Mouse (Mus musculus) liver, adult 2 months (tissue): Measurements from ENCODE around the gene Prex1. TPM values are rescaled to one million over a fixed set of nuclear protein-coding genes. Genes with fewer than 3 reads are reported as not detected.

Experiments
- DNase-seq: peaks from one replicate; pipeline ENCODE4 v3.0.0-alpha.2; 2011; ENCODE audit warnings: low read depth, low spot score; ENCODE audit errors: extremely low read depth
- H3K27ac ChIP-seq: fragments of 200-500 bp; replicated peaks from 2 replicates; pipeline ENCODE4 v1.5.1; 2012; ENCODE audit warnings: low read depth, mild to moderate bottlenecking, control low read depth, inconsistent platforms, low read length; ENCODE audit not compliant: insufficient read depth
- H3K27me3 ChIP-seq: fragments of 200-500 bp; 2 replicates; pipeline ENCODE4 v1.6.1; 2012; ENCODE audit warnings: mild to moderate bottlenecking, moderate library complexity, low read length, inconsistent platforms; ENCODE audit not compliant: control insufficient read depth, insufficient read depth
- H3K36me3 ChIP-seq: fragments of 200-500 bp; 2 replicates; pipeline ENCODE4 v1.6.1; 2012; ENCODE audit warnings: low read length, inconsistent platforms; ENCODE audit not compliant: control insufficient read depth, insufficient read depth
- H3K4me1 ChIP-seq: fragments of 200-500 bp; 2 replicates; pipeline ENCODE4 v1.6.1; 2011; ENCODE audit warnings: low read length; ENCODE audit not compliant: control insufficient read depth, insufficient read depth
- H3K4me3 ChIP-seq: fragments of 200-500 bp; 2 replicates; pipeline ENCODE4 v1.5.1; 2011; ENCODE audit warnings: low read depth, mild to moderate bottlenecking, control low read depth, low read length, moderate library complexity; ENCODE audit not compliant: insufficient read depth
- H3K79me2 ChIP-seq: fragments of 200-500 bp; 2 replicates; pipeline ENCODE4 v1.6.1; 2012; ENCODE audit warnings: inconsistent platforms, mild to moderate bottlenecking, low read length, moderate library complexity; ENCODE audit not compliant: control insufficient read depth, insufficient read depth
- H3K9ac ChIP-seq: fragments of 200-500 bp; 2 replicates; pipeline ENCODE4 v1.6.1; 2012; ENCODE audit warnings: low read depth, mild to moderate bottlenecking, control low read depth, inconsistent platforms, low read length
- CTCF ChIP-seq: fragments of 200-500 bp; IDR thresholded peaks from 2 replicates; pipeline ENCODE4 v1.5.1; 2011; ENCODE audit warnings: low read depth, low read length, control low read depth
- POLR2A ChIP-seq: fragments of 200-500 bp; IDR thresholded peaks from 2 replicates; pipeline ENCODE4 v1.6.1; 2011; ENCODE audit warnings: low read length, control low read depth; ENCODE audit not compliant: insufficient read depth; ENCODE audit errors: extremely low read depth
- WGBS: fragments of 180-500 bp; shearing (Covaris S2); methylation state at CpG from one replicate; pipeline ENCODE4 v1.1.7; 2018; 5-methylcytosine and 5-hydroxymethylcytosine counted together
- polyA plus RNA-seq: library from polyadenylated mRNA; depleted of rRNA; stranded (reverse); fragments of >200 nt; gene quantifications from 2 replicates; pipeline ENCODE4 v1.2.3, GENCODE M21; 2012
- total RNA-seq: library from RNA; depleted of rRNA; stranded (reverse); fragments of >200 nt; gene quantifications from 2 replicates; pipeline ENCODE4 v1.2.3, GENCODE M21; 2014

The Prex1 gene
- total and polyA plus RNA-seq, 2 experiments = 2.0 to 5.6 TPM

DNA sequence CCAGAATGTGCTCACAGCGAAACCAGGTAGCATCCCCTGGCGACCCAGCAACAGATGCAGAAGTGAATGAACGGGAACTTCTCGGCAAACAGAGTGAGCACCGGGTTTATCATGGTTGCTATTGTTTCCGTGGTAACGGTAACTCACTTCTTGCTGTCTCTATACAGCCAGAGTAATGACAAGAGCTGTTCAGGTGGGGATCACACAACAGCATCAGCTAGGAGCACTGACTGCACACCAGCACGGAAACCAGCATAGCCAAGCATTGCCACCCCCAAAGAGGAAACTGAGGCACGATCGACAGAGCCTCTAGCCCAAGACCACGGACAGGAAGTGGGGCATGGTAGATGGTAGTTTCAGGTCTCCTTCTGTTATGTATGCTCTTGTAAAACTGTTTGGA is 88.4 kb downstream of the Prex1 start:
- no peak for DNase-seq
- no peaks in the 10 kb centered on the region for H3K4me1 ChIP-seq
- no peaks in the 10 kb centered on the region for H3K27me3 ChIP-seq
- no peak overlapping the region for H3K4me3 ChIP-seq
- TF ChIP-seq CTCF (no peak), POLR2A (no peak)
- no peak overlapping the region for H3K27ac ChIP-seq
- no peak overlapping the region for H3K9ac ChIP-seq
- no peaks in the 10 kb centered on the region for H3K36me3 ChIP-seq
- WGBS = 78% methylated on average over 11 of the region's 11 CpGs
- H3K79me2 ChIP-seq = no peaks in the 10 kb centered on the region

DNA sequence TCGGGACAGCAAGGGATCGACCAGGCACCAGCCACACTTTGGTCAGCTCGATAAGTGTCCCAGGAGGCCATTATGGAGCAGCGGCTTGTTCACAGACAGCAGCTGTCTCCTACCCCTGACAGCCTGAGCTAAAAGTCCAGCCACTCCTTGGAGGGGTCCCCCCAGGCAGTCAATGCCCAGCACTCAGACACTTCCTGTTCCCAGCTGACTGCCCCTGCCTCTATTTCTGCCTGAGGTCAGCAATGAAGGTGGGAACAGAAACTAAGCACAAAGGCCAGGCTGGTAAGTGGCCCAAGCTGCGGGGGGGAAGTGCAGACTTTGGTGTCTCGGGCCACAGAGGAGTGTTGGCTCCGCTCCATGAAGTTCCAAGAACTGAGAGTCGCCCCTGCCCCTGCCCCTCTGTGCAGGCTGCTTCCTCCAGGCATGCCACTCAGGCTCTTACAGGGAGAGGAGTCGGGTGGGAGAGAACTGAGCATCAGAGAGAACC is 90.5 kb downstream of the Prex1 start:
- Histone ChIP-seq H3K4me3 (no peak overlapping the region), H3K9ac (no peak overlapping the region), H3K27me3 (no peaks in the 10 kb centered on the region), H3K27ac (no peak overlapping the region), H3K79me2 (no peaks in the 10 kb centered on the region), H3K36me3 (no peaks in the 10 kb centered on the region), H3K4me1 (no peaks in the 10 kb centered on the region; the same call in 1 of the 2 replicates)
- TF ChIP-seq CTCF = no peak
- TF ChIP-seq POLR2A = no peak
- 50% methylated on average over 9 of the region's 9 CpGs for WGBS
- DNase-seq = no peak

DNA sequence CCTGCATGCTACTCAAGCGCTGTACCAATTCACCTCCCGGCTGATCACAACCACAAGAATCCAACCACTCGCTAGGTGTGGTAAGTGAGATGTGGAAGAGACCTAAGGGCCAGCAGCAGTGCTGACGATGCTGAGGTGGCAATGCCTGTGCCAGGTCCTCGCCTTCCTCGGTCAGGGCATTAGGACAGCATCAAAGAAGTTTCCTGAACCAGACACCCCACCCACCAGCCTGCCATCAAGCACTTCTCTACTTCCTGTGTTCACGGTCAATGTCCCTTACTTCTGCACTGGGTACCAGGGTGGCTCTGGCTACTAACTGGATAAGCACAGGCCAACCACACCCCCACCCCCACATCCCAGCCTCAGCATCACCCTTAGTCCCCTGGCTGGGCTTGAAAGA is 91.0 kb downstream of the Prex1 start:
- WGBS = 85% methylated on average over 7 of the region's 7 CpGs
- H3K9ac ChIP-seq = no peak overlapping the region
- DNase-seq = no peak
- no peaks in the 10 kb centered on the region for H3K27me3 ChIP-seq
- H3K4me3 ChIP-seq = no peak overlapping the region
- H3K27ac ChIP-seq = no peak overlapping the region
- H3K36me3 ChIP-seq = no peaks in the 10 kb centered on the region
- TF ChIP-seq CTCF (no peak), POLR2A (no peak)
- no peaks in the 10 kb centered on the region for H3K79me2 ChIP-seq
- H3K4me1 ChIP-seq = no peaks in the 10 kb centered on the region; the same call in 1 of the 2 replicates

DNA sequence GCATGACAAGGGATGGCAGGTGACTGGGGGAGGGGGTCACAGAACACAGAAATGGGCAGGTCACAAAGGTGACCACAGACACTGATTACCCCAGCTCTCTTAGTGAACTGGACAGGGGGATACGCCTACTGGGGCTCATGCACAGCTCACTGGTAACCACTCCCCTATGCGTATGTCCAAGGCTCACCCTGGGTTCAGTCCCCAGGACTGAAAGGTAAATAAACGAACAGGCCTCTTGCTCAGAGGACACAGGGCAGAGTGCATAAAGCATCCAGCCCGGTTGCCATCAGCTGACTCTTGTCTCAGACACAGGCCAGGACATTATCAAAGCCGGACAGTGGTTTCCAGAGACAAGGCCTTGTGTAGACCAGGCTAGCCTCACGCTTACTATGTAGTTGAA is 91.6 kb downstream of the Prex1 start:
- peak; percentile 56 for DNase-seq
- H3K36me3 ChIP-seq = no peaks in the 10 kb centered on the region
- no peaks in the 10 kb centered on the region for H3K27me3 ChIP-seq
- no peak overlapping the region for H3K27ac ChIP-seq
- H3K79me2 ChIP-seq = no peaks in the 10 kb centered on the region
- H3K4me1 ChIP-seq = no peaks in the 10 kb centered on the region; the same call in 1 of the 2 replicates
- no peak for TF ChIP-seq POLR2A
- no peak for TF ChIP-seq CTCF
- no peak overlapping the region for H3K9ac ChIP-seq
- H3K4me3 ChIP-seq = no peak overlapping the region
- WGBS = 57% methylated on average over 6 of the region's 6 CpGs

DNA sequence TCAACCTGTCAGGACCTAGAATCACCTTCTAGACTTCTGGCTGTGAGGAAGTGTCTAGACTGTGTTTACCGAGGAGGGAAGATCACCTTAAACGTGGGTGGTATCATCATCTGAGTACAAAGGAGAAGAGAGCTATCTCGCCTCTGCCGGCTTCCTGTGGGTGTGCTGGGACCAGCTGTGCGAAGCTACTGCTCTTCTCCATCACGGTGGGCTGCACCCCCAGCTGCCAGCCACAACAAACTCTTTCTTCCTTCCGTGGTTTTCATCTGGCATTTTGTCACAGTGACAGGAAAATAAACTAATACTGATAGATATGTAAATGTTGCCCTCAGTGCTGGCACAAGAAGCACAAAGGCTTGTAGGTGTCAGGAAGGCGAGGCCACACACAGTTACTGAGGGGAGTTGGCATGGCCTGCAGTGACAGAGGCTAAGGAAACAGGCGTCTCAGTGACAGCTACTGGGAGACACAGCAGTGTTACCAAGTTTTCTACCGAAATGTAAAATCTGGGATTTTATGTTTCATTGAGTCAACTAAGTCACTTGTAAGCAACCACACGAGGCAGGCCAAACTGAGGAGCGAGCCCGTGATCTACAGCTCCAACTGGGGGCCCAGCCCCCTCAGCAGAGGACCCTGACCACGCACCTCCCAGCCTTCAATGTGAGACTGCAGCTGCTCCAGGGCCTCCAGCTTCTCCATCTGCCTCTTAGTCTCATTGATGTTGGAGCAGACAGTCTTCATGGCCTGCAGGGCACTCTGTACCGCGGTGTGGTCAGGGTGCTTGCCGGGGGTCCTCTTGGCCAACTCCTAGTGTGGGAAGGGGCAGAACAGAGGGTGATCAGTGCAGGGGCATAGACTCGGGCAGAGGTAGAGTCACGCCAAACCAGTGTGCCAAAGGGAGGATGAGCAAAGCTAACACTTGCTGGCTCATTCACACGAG is 92.8 kb downstream of the Prex1 start:
- Histone ChIP-seq H3K4me3 (no peak overlapping the region), H3K27ac (no peak overlapping the region), H3K9ac (no peak overlapping the region), H3K36me3 (no peaks in the 10 kb centered on the region), H3K4me1 (no peaks in the 10 kb centered on the region; the same call in 1 of the 2 replicates), H3K27me3 (no peaks in the 10 kb centered on the region), H3K79me2 (no peaks in the 10 kb centered on the region)
- no peak for TF ChIP-seq POLR2A
- no peak for TF ChIP-seq CTCF
- no peak for DNase-seq
- WGBS = 80% methylated on average over 20 of the region's 20 CpGs
